ENCODE assay signal across 8 mouse cellular contexts in genomic region chr12:100480642-100481442, GRCm38 (mm10). TPM values are rescaled to one million over a fixed set of nuclear protein-coding genes. Genes with fewer than 3 reads are reported as not detected.
DNase-seq lines count a peak whose midpoint lies in the region; ATAC-seq and TF ChIP-seq lines count a peak whose summit lies in the region.

No protein-coding gene starts in this region.

- peak; percentile 41 to 46 for DNase-seq in cerebellum, adult 2 months
- no peak for DNase-seq in cerebellum, adult 11-12 months
- no peak for DNase-seq in limb, embryonic 10.5 days (ENCODE audit: low spot score)
- DNase-seq in layer of hippocampus, postnatal 25 days (ENCODE audit: extremely low spot score in 1 of 2, low spot score in 1 of 2), result no peak

- peaks cover 30% of the 10 kb centered on the region for H3K4me1 ChIP-seq in cerebellum, adult 2 months (ENCODE audit: control insufficient read depth, insufficient read depth, low read length)
- no peaks in the 10 kb centered on the region for H3K4me1 ChIP-seq in limb, embryonic 15.5 days
- H3K4me1 ChIP-seq in limb, embryonic 10.5 days, result 0 out of 2 replicates have a peak, but pooled peaks cover 2% of the 10 kb centered on the region
- peaks cover 3% of the 10 kb centered on the region; the same call in 1 of the 2 replicates for H3K4me1 ChIP-seq in hindbrain, embryonic 16.5 days (ENCODE audit: control insufficient read depth, insufficient read depth, low read depth, low read length)
- H3K4me1 ChIP-seq in neural tube, embryonic 13.5 days (replicated peaks), result no peaks in the 10 kb centered on the region

- H3K27me3 ChIP-seq in cerebellum, adult 2 months (ENCODE audit: control insufficient read depth, insufficient read depth, low read length), result no peaks in the 10 kb centered on the region
- no peaks in the 10 kb centered on the region for H3K27me3 ChIP-seq in limb, embryonic 15.5 days
- no peaks in the 10 kb centered on the region for H3K27me3 ChIP-seq in limb, embryonic 10.5 days (ENCODE audit: low read depth, poor library complexity, severe bottlenecking)
- H3K27me3 ChIP-seq in hindbrain, embryonic 16.5 days (replicated peaks; ENCODE audit: control insufficient read depth, insufficient read depth, low read length), result no peaks in the 10 kb centered on the region
- no peaks in the 10 kb centered on the region for H3K27me3 ChIP-seq in neural tube, embryonic 13.5 days

- no peak overlapping the region for H3K4me3 ChIP-seq in cerebellum, adult 2 months (replicated peaks; ENCODE audit: insufficient read depth, low read depth, low read length)
- no peak overlapping the region for H3K4me3 ChIP-seq in limb, embryonic 15.5 days
- no peak overlapping the region for H3K4me3 ChIP-seq in limb, embryonic 10.5 days
- no peak overlapping the region for H3K4me3 ChIP-seq in hindbrain, embryonic 16.5 days (ENCODE audit: low read length)
- no peak overlapping the region for H3K4me3 ChIP-seq in neural tube, embryonic 13.5 days

- TF ChIP-seq POLR2A in cerebellum, adult 2 months (IDR thresholded peaks at IDR 0.05; ENCODE audit: borderline replicate concordance, insufficient read depth, low read length), result no peak

- no peak overlapping the region for H3K9ac ChIP-seq in limb, embryonic 15.5 days
- no peak overlapping the region for H3K9ac ChIP-seq in hindbrain, embryonic 16.5 days (ENCODE audit: low read depth, low read length)
- H3K9ac ChIP-seq in neural tube, embryonic 13.5 days, result no peak overlapping the region

- no peak overlapping the region for H3K4me2 ChIP-seq in limb, embryonic 15.5 days
- H3K4me2 ChIP-seq in hindbrain, embryonic 16.5 days (ENCODE audit: low read length), result no peak overlapping the region
- no peak overlapping the region for H3K4me2 ChIP-seq in neural tube, embryonic 13.5 days

- TF ChIP-seq CTCF in cerebellum, adult 2 months (IDR thresholded peaks at IDR 0.05; ENCODE audit: borderline replicate concordance, insufficient read depth, low read depth, low read length), result no peak

- 0 out of 2 replicates have a peak, but pooled peaks have one; percentile 46 for ATAC-seq in limb, embryonic 15.5 days (ENCODE audit: insufficient number of reproducible peaks, low FRiP score, low TSS enrichment, low read depth)
- ATAC-seq in hindbrain, embryonic 16.5 days, result 0 out of 2 replicates have a peak, but pooled peaks have one; percentile 22
- ATAC-seq in neural tube, embryonic 13.5 days (ENCODE audit: low read depth), result peak; percentile 21; the same call in 1 of the 2 replicates
- no peak for ATAC-seq in erythroblast, adult 5-6 weeks (replicated peaks; ENCODE audit: low FRiP score, poor library complexity, severe bottlenecking)

- no peaks in the 10 kb centered on the region for H3K9me3 ChIP-seq in limb, embryonic 15.5 days
- no peaks in the 10 kb centered on the region for H3K9me3 ChIP-seq in limb, embryonic 10.5 days (replicated peaks)
- no peaks in the 10 kb centered on the region for H3K9me3 ChIP-seq in hindbrain, embryonic 16.5 days (ENCODE audit: control insufficient read depth, low read length)
- H3K9me3 ChIP-seq in neural tube, embryonic 13.5 days, result no peaks in the 10 kb centered on the region

- 79% methylated on average over 15 of the region's 15 CpGs for WGBS in cerebellum, adult 2 months
- WGBS in limb, embryonic 15.5 days, result 79% methylated on average over 15 of the region's 15 CpGs
- 93% methylated on average over 15 of the region's 15 CpGs for WGBS in limb, embryonic 10.5 days
- WGBS in hindbrain, embryonic 16.5 days, result 84% methylated on average over 15 of the region's 15 CpGs
- WGBS in neural tube, embryonic 13.5 days, result 91% methylated on average over 15 of the region's 15 CpGs

- H3K36me3 ChIP-seq in limb, embryonic 15.5 days, result peaks cover 14% of the 10 kb centered on the region; the same call in 1 of the 2 replicates
- peaks cover 16% of the 10 kb centered on the region for H3K36me3 ChIP-seq in limb, embryonic 10.5 days
- H3K36me3 ChIP-seq in hindbrain, embryonic 16.5 days (ENCODE audit: control insufficient read depth, insufficient read depth, low read length), result no peaks in the 10 kb centered on the region
- peaks cover 9% of the 10 kb centered on the region; the same call in 1 of the 2 replicates for H3K36me3 ChIP-seq in neural tube, embryonic 13.5 days

- no peak overlapping the region for H3K27ac ChIP-seq in cerebellum, adult 2 months (ENCODE audit: insufficient read depth, low read length)
- H3K27ac ChIP-seq in limb, embryonic 15.5 days, result peak overlapping the region; percentile 48; the same call in 1 of the 2 replicates
- no peak overlapping the region for H3K27ac ChIP-seq in limb, embryonic 10.5 days
- H3K27ac ChIP-seq in hindbrain, embryonic 16.5 days (ENCODE audit: low read depth, low read length), result no peak overlapping the region
- no peak overlapping the region for H3K27ac ChIP-seq in neural tube, embryonic 13.5 days (replicated peaks)

RNA-seq across cellular contexts. Expression of gene Ttc7b, which starts 39.8 kb away (rescaled TPM):
- 144 and 149 TPM in 2 replicates for polyA plus RNA-seq in cerebellum, adult 2 months (2012; rRNA removed)
- 5.0 and 6.0 TPM in 2 replicates for polyA plus RNA-seq in limb, embryonic 15.5 days (2015; fragmentation: Nextera tagmentation; extraction: Ambion mirVana)
- polyA plus RNA-seq in limb, embryonic 10.5 days (2016; fragmentation: Nextera tagmentation; extraction: Ambion mirVana), result 4.3 and 4.7 TPM in 2 replicates
- 8.1 and 8.8 TPM in 2 replicates for polyA plus RNA-seq in hindbrain, embryonic 16.5 days (2015; fragmentation: Nextera tagmentation; extraction: Ambion mirVana)
- polyA plus RNA-seq in neural tube, embryonic 13.5 days (2015; fragmentation: Nextera tagmentation; extraction: Ambion mirVana), result 5.9 and 7.3 TPM in 2 replicates
- 2.1 and 10.0 TPM in 2 replicates for total RNA-seq in erythroblast, adult 5-6 weeks (2015; ENCODE audit: low replicate concordance)
- 6.5 and 7.0 TPM in 2 replicates for total RNA-seq in erythroblast, adult 5-6 weeks (2017; ENCODE audit: low replicate concordance)
- 100 to 1,000 TPM; 164 to 180 TPM for total RNA-seq in layer of hippocampus, postnatal 25 days (2021)

Comparison
In these comparisons a context has a peak if more than half of its experiments do, and no peak if none do; other contexts are left out.
1. DNase-seq: peak in cerebellum, adult 2 months (2 of 2); none in cerebellum, adult 11-12 months (single experiment), limb, embryonic 10.5 days (single experiment) and layer of hippocampus, postnatal 25 days (0 of 2).
2. RNA of gene Ttc7b, which starts 39.8 kb away (polyA plus RNA-seq): 144 to 149 TPM in cerebellum, adult 2 months; 8.1 to 8.8 TPM in hindbrain, embryonic 16.5 days, 5.9 to 7.3 TPM in neural tube, embryonic 13.5 days, 5.0 to 6.0 TPM in limb, embryonic 15.5 days and 4.3 to 4.7 TPM in limb, embryonic 10.5 days; every median in the first group is over 10 times any median in the second.